Mouse (Mus musculus): ENCODE measurements at regions not wholly inside any gene's neighbourhood (a gene's known extent, or its start where the extent isn't known, plus 50 kb on each side); places are given as distances from the start of the nearest gene placed in this dataset.

GRCm38 (mm10) chr5:77488969-77489368 is 81.1 kb upstream of the Igfbp7 start:
- H3K4me2 ChIP-seq (ENCODE audit: low read depth, low read length) = no peak overlapping the region
- ATAC-seq (replicated peaks; ENCODE audit: insufficient number of reproducible peaks, low FRiP score, low TSS enrichment, low read depth) (no peak), DNase-seq (ENCODE audit: low spot score) (peak; percentile 57)
- H3K36me3 ChIP-seq (replicated peaks; ENCODE audit: control insufficient read depth, insufficient read depth, low read depth, low read length) = no peaks in the 10 kb centered on the region
- H3K9ac ChIP-seq (replicated peaks; ENCODE audit: low read length) = no peak overlapping the region
- H3K4me3 ChIP-seq (ENCODE audit: low read depth, low read length) = no peak overlapping the region
- H3K9me3 ChIP-seq (replicated peaks; ENCODE audit: control insufficient read depth, low read length) = no peaks in the 10 kb centered on the region
- peak overlapping the region; percentile 81 for H3K27ac ChIP-seq (replicated peaks; ENCODE audit: low read depth, low read length)
- 47% methylated on average over 5 of the region's 5 CpGs for WGBS
- no peaks in the 10 kb centered on the region for H3K27me3 ChIP-seq (ENCODE audit: control insufficient read depth, insufficient read depth, low read length)
- H3K4me1 ChIP-seq (ENCODE audit: control insufficient read depth, insufficient read depth, low read length) = peaks cover 6% of the 10 kb centered on the region

DNA sequence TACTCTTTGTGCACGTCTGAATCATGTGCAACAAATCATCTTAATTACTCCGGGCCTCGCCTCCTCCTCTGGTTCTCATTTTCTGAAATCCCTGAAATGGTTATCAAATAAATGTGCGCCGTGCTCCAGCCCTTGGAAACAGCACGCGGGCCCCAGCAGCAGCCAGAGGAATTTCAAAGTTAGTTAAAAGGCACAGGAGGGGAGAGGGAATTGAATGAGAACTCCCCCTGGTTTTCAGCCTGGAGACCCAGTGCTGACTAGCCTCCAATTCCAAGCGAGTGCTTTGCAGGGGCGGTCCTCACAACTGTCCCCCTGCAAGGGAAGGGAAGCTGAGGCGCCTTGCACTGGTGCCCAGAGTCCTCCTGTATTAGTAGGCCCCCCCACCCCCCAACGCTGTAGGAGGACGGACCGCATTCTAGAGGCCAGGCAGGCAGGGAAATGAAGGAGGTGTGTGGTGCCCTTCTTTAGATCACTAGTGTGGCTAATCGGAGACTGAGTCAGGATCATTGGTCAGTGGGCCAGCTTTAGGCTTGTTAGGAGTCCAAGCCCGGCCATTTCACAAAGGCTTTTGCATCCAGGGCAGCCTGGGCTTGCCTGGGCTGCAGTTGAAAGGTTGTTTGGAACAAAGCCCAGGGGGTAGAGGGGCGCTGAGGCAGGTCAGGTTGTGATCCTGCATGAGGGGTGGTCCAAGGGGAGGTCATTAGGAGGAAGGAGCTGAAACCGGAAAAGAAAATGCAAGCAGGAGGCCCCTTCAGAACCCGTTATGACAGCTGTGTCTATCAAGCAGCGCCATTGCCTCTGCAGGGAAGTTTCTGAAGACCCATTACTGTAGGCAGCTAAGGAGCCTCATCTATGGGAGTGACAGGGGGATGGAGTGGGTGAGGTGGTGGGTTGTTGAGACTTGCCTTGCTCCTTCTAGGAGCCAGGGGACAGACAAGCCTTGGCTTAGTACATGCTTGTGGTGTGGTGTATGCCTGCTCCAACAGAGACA is 80.3 kb upstream of the Igfbp7 start:
- Histone ChIP-seq H3K4me1 (ENCODE audit: control insufficient read depth, insufficient read depth, low read length) (peaks cover 6% of the 10 kb centered on the region), H3K4me3 (ENCODE audit: low read depth, low read length) (no peak overlapping the region), H3K4me2 (ENCODE audit: low read depth, low read length) (peak overlapping the region; percentile 13; the same call in 1 of the 2 replicates), H3K36me3 (replicated peaks; ENCODE audit: control insufficient read depth, insufficient read depth, low read depth, low read length) (no peaks in the 10 kb centered on the region), H3K9ac (replicated peaks; ENCODE audit: low read length) (peak overlapping the region; percentile 50), H3K9me3 (replicated peaks; ENCODE audit: control insufficient read depth, low read length) (no peaks in the 10 kb centered on the region), H3K27ac (replicated peaks; ENCODE audit: low read depth, low read length) (peak overlapping the region; percentile 81), H3K27me3 (ENCODE audit: control insufficient read depth, insufficient read depth, low read length) (no peaks in the 10 kb centered on the region)
- DNase-seq (ENCODE audit: low spot score) = peak; percentile 84
- 7% methylated on average over 19 of the region's 19 CpGs for WGBS
- ATAC-seq (replicated peaks; ENCODE audit: insufficient number of reproducible peaks, low FRiP score, low TSS enrichment, low read depth) = peak; percentile 81

- Histone ChIP-seq H3K9ac (replicated peaks; ENCODE audit: low read length) (no peak overlapping the region), H3K27ac (replicated peaks; ENCODE audit: low read depth, low read length) (no peak overlapping the region), H3K4me1 (ENCODE audit: control insufficient read depth, insufficient read depth, low read length) (peaks cover 5% of the 10 kb centered on the region), H3K4me2 (ENCODE audit: low read depth, low read length) (no peak overlapping the region), H3K4me3 (ENCODE audit: low read depth, low read length) (no peak overlapping the region), H3K36me3 (replicated peaks; ENCODE audit: control insufficient read depth, insufficient read depth, low read depth, low read length) (no peaks in the 10 kb centered on the region), H3K9me3 (replicated peaks; ENCODE audit: control insufficient read depth, low read length) (no peaks in the 10 kb centered on the region), H3K27me3 (ENCODE audit: control insufficient read depth, insufficient read depth, low read length) (no peaks in the 10 kb centered on the region)
- WGBS = 90% methylated on average over 9 of the region's 9 CpGs
- DNase-seq (ENCODE audit: low spot score) = no peak
- ATAC-seq (replicated peaks; ENCODE audit: insufficient number of reproducible peaks, low FRiP score, low TSS enrichment, low read depth) = no peak
Observed at GRCm38 (mm10) chr5:77483053-77483717, 75.3 kb upstream of the Igfbp7 start.

DNA sequence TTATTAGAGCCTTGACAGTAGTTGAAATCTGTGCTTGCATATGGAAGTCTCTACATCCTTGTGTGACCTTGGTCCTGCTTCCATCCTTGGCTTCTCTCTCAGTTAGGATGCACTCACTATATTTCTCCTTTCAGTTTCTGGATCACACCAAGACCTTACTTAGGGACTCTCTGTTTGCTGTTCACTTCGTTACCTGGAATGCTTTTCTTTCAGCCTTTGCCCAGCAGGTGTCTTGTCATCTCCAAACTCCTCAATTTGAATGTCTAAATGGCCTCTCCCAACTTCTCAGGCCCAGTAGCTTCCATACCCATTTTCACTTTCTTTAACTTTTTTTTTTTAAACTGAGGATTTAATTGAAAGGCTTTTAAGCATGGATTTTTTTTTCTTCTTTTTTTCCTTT is 74.0 kb upstream of the Igfbp7 start:
- Histone ChIP-seq H3K36me3 (replicated peaks; ENCODE audit: control insufficient read depth, insufficient read depth, low read depth, low read length) (no peaks in the 10 kb centered on the region), H3K9me3 (replicated peaks; ENCODE audit: control insufficient read depth, low read length) (no peaks in the 10 kb centered on the region), H3K9ac (replicated peaks; ENCODE audit: low read length) (no peak overlapping the region), H3K4me3 (ENCODE audit: low read depth, low read length) (no peak overlapping the region), H3K4me1 (ENCODE audit: control insufficient read depth, insufficient read depth, low read length) (no peaks in the 10 kb centered on the region), H3K27me3 (ENCODE audit: control insufficient read depth, insufficient read depth, low read length) (no peaks in the 10 kb centered on the region), H3K4me2 (ENCODE audit: low read depth, low read length) (no peak overlapping the region), H3K27ac (replicated peaks; ENCODE audit: low read depth, low read length) (no peak overlapping the region)
- DNase-seq (ENCODE audit: low spot score) (no peak), ATAC-seq (replicated peaks; ENCODE audit: insufficient number of reproducible peaks, low FRiP score, low TSS enrichment, low read depth) (no peak)
- 72% methylated on average over 1 of the region's 1 CpGs for WGBS

GRCm38 (mm10) chr5:77477794-77478193 is 70.0 kb upstream of the Igfbp7 start:
- H3K4me3 ChIP-seq (ENCODE audit: low read depth, low read length) = no peak overlapping the region
- no peaks in the 10 kb centered on the region for H3K4me1 ChIP-seq (ENCODE audit: control insufficient read depth, insufficient read depth, low read length)
- no peak for ATAC-seq (replicated peaks; ENCODE audit: insufficient number of reproducible peaks, low FRiP score, low TSS enrichment, low read depth)
- H3K9me3 ChIP-seq (replicated peaks; ENCODE audit: control insufficient read depth, low read length) = no peaks in the 10 kb centered on the region
- H3K9ac ChIP-seq (replicated peaks; ENCODE audit: low read length) = no peak overlapping the region
- H3K4me2 ChIP-seq (ENCODE audit: low read depth, low read length) = no peak overlapping the region
- no peak overlapping the region for H3K27ac ChIP-seq (replicated peaks; ENCODE audit: low read depth, low read length)
- H3K27me3 ChIP-seq (ENCODE audit: control insufficient read depth, insufficient read depth, low read length) = no peaks in the 10 kb centered on the region
- DNase-seq (ENCODE audit: low spot score) = no peak
- H3K36me3 ChIP-seq (replicated peaks; ENCODE audit: control insufficient read depth, insufficient read depth, low read depth, low read length) = no peaks in the 10 kb centered on the region
- 84% methylated on average over 9 of the region's 9 CpGs for WGBS

- Histone ChIP-seq H3K27me3 (ENCODE audit: control insufficient read depth, insufficient read depth, low read length) (no peaks in the 10 kb centered on the region), H3K36me3 (replicated peaks; ENCODE audit: control insufficient read depth, insufficient read depth, low read depth, low read length) (no peaks in the 10 kb centered on the region), H3K4me2 (ENCODE audit: low read depth, low read length) (no peak overlapping the region), H3K9ac (replicated peaks; ENCODE audit: low read length) (no peak overlapping the region), H3K27ac (replicated peaks; ENCODE audit: low read depth, low read length) (no peak overlapping the region), H3K9me3 (replicated peaks; ENCODE audit: control insufficient read depth, low read length) (no peaks in the 10 kb centered on the region), H3K4me3 (ENCODE audit: low read depth, low read length) (no peak overlapping the region), H3K4me1 (ENCODE audit: control insufficient read depth, insufficient read depth, low read length) (no peaks in the 10 kb centered on the region)
- ATAC-seq (replicated peaks; ENCODE audit: insufficient number of reproducible peaks, low FRiP score, low TSS enrichment, low read depth) (no peak), DNase-seq (ENCODE audit: low spot score) (no peak)
- 81% methylated on average over 8 of the region's 8 CpGs for WGBS
Observed at GRCm38 (mm10) chr5:77473896-77474486, 66.2 kb upstream of the Igfbp7 start.

DNA sequence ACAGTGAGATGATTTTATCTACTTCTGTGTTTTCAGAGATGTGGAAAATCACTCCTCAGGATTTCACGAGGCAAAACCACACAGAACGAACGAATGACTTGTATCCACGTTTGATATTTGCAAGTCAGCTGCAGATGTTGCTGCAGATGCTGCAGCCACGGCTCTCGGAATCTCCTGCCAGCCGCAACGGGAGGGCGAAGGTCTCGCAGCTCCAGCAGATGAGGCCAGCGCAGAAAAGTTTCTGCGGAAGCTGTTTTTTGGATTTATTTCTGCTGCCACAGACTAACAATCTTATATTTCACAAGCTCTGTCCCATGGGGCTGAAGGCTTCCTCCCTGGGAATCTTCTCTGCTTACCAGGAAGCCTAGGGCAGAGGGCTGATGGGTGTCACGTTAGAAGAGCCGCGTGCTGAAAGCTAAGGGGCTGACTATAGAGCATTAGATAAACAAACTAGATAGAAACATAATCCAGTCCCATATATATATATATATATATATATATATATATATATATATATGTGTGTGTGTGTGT is 61.5 kb upstream of the Igfbp7 start:
- Histone ChIP-seq H3K36me3 (replicated peaks; ENCODE audit: control insufficient read depth, insufficient read depth, low read depth, low read length) (no peaks in the 10 kb centered on the region), H3K27me3 (ENCODE audit: control insufficient read depth, insufficient read depth, low read length) (no peaks in the 10 kb centered on the region), H3K9ac (replicated peaks; ENCODE audit: low read length) (no peak overlapping the region), H3K4me3 (ENCODE audit: low read depth, low read length) (no peak overlapping the region), H3K4me1 (ENCODE audit: control insufficient read depth, insufficient read depth, low read length) (no peaks in the 10 kb centered on the region), H3K9me3 (replicated peaks; ENCODE audit: control insufficient read depth, low read length) (no peaks in the 10 kb centered on the region), H3K27ac (replicated peaks; ENCODE audit: low read depth, low read length) (no peak overlapping the region), H3K4me2 (ENCODE audit: low read depth, low read length) (no peak overlapping the region)
- ATAC-seq (replicated peaks; ENCODE audit: insufficient number of reproducible peaks, low FRiP score, low TSS enrichment, low read depth) (no peak), DNase-seq (ENCODE audit: low spot score) (no peak)
- 69% methylated on average over 15 of the region's 15 CpGs for WGBS
